8 mouse cellular contexts compared by ENCODE assay signal in the genomic region with DNA sequence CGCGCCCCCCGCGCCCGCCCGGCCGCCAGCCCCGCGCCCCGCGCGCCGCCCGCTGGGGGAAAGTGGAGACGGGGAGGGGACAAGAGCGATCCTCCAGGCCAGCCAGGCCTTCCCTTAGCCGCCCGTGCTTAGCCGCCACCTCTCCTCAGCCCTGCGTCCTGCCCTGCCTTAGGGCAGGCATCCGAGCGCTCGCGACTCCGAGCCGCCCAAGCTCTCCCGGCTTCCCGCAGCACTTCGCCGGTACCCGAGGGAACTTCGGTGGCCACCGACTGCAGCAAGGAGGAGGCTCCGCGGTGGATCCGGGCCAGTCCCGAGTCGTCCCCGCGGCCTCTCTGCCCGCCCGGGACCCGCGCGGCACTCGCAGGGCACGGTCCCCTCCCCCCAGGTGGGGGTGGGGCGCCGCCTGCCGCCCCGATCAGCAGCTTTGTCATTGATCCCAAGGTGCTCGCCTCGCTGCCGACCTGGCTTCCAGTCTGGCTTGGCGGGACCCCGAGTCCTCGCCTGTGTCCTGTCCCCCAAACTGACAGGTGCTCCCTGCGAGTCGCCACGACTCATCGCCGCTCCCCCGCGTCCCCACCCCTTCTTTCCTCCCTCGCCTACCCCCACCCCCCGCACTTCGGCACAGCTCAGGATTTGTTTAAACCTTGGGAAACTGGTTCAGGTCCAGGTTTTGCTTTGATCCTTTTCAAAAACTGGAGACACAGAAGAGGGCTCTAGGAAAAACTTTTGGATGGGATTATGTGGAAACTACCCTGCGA. TPM values are rescaled to one million over a fixed set of nuclear protein-coding genes. Genes with fewer than 3 reads are reported as not detected.
DNase-seq lines count a peak whose midpoint lies in the region; ATAC-seq and TF ChIP-seq lines count a peak whose summit lies in the region.

No protein-coding gene starts in this region.

- H3K4me1 ChIP-seq in hindbrain, embryonic 15.5 days (replicated peaks): peaks cover 20% of the 10 kb centered on the region
- peaks cover 19% of the 10 kb centered on the region for H3K4me1 ChIP-seq in megakaryocyte, embryonic 14.5 days

- peak overlapping the region; percentile 81 for H3K27ac ChIP-seq in gastrocnemius, adult 2 months
- peak overlapping the region; percentile 74 for H3K27ac ChIP-seq in hindbrain, embryonic 15.5 days (replicated peaks)

- H3K4me3 ChIP-seq in gastrocnemius, adult 2 months: peak overlapping the region; percentile 92
- H3K4me3 ChIP-seq in hindbrain, embryonic 15.5 days: peak overlapping the region; percentile 93
- peak overlapping the region; percentile 93 for H3K4me3 ChIP-seq in megakaryocyte, embryonic 14.5 days (replicated peaks)

- peak overlapping the region; percentile 98 for H3K4me2 ChIP-seq in hindbrain, embryonic 15.5 days

- peak; percentile 75 for DNase-seq in R1 (ENCODE audit: low read depth, low spot score)
- peak; percentile 64 to 73 for DNase-seq in cerebellum, postnatal 14 days
- DNase-seq in gastrocnemius, adult 2 months: peak; percentile 71
- peak; percentile 22 to 46 for DNase-seq in left cerebral cortex, adult 8-10 months (ENCODE audit: low spot score in 2 of 2)
- DNase-seq in right cerebral cortex, postnatal 14 days: peak; percentile 50

- peak overlapping the region; percentile 78 for H3K9ac ChIP-seq in hindbrain, embryonic 15.5 days

- H3K36me3 ChIP-seq in hindbrain, embryonic 15.5 days: no peaks in the 10 kb centered on the region
- no peaks in the 10 kb centered on the region for H3K36me3 ChIP-seq in megakaryocyte, embryonic 14.5 days (replicated peaks; ENCODE audit: low read length)

- no peak for TF ChIP-seq CTCF in gastrocnemius, adult 2 months (IDR thresholded peaks at IDR 0.05)

- intact Hi-C loops in gastrocnemius, adult 2 months (cut with DNase I): loop anchor here (5.0 to 10.0 kb wide), 4 partner anchors 79 to 888 kb away; no protein-coding TSS in a partner anchor

- H3K27me3 ChIP-seq in hindbrain, embryonic 15.5 days: no peaks in the 10 kb centered on the region
- peaks cover 48% of the 10 kb centered on the region for H3K27me3 ChIP-seq in megakaryocyte, embryonic 14.5 days (replicated peaks)

- ATAC-seq in hindbrain, embryonic 15.5 days (ENCODE audit: low FRiP score, low read depth): peak; percentile 90
- ATAC-seq in inflammation-experienced regulatory T-cells, adult 6 months: no peak

- under 1% methylated on average over 66 of the region's 68 CpGs for WGBS in hindbrain, embryonic 15.5 days

- no peaks in the 10 kb centered on the region for H3K9me3 ChIP-seq in hindbrain, embryonic 15.5 days
- no peaks in the 10 kb centered on the region for H3K9me3 ChIP-seq in megakaryocyte, embryonic 14.5 days

RNA-seq across cellular contexts. Expression of a gene that starts 0.5 kb away (rescaled TPM):
- total RNA-seq in gastrocnemius, adult 2 months (2021): 1 to 10 TPM; 1.6 to 3.3 TPM
- 5.8 and 6.6 TPM in 2 replicates for polyA plus RNA-seq in hindbrain, embryonic 15.5 days (2015; fragmentation: Nextera tagmentation; extraction: Ambion mirVana)
- 1 to 10 TPM; 6.6 to 8.0 (median 7.4) TPM for total RNA-seq in left cerebral cortex, adult 8-10 months (2022)
- 0.19 TPM in 1 of 2 replicates, not detected in the other for polyA plus RNA-seq in megakaryocyte, embryonic 14.5 days (2012; ENCODE audit: insufficient read depth, low replicate concordance)
- not detected for polyA plus RNA-seq in inflammation-experienced regulatory T-cells, adult 6 months (2017; shearing (Covaris generic))
